Mouse (Mus musculus) forebrain, embryonic 14.5 days (tissue): ENCODE data around the gene Olfr1156. TPM values are rescaled to one million over a fixed set of nuclear protein-coding genes. Genes with fewer than 3 reads are reported as not detected.

Experiments used
- ATAC-seq: fragments of 200-750 bp; cut with Nextera tagmentation; 2 replicates; pipeline ENCODE4 v1.8.0; 2017; ENCODE audit warnings: mild to moderate bottlenecking, moderate library complexity
- DNase-seq: peaks from one replicate; pipeline ENCODE4 v3.0.0-alpha.2; 2015; ENCODE audit warnings: low spot score
- H3K27ac ChIP-seq: fragments of 300-500 bp; sonication (generic); 2 replicates; pipeline ENCODE4 v1.5.1; 2014; ENCODE audit warnings: low read depth, mild to moderate bottlenecking, control low read depth, low read length, moderate library complexity
- H3K27me3 ChIP-seq: fragments of 300-500 bp; sonication (generic); replicated peaks from 2 replicates; pipeline ENCODE4 v1.6.1; 2014; ENCODE audit warnings: low read length, control low read depth, mixed read lengths; ENCODE audit not compliant: control insufficient read depth, insufficient read depth
- H3K36me3 ChIP-seq: fragments of 300-500 bp; sonication (generic); 2 replicates; pipeline ENCODE4 v1.6.1; 2014; ENCODE audit warnings: low read length, control low read depth; ENCODE audit not compliant: control insufficient read depth, insufficient read depth
- H3K4me1 ChIP-seq: fragments of 300-500 bp; sonication (generic); 2 replicates; pipeline ENCODE4 v1.6.1; 2014; ENCODE audit warnings: antibody characterized with exemption, low read length, control low read depth; ENCODE audit not compliant: control insufficient read depth, insufficient read depth
- H3K4me2 ChIP-seq: fragments of 300-500 bp; sonication (generic); 2 replicates; pipeline ENCODE4 v1.6.1; 2014; ENCODE audit warnings: mild to moderate bottlenecking, control low read depth, low read length
- H3K4me3 ChIP-seq: fragments of 300-500 bp; sonication (generic); 2 replicates; pipeline ENCODE4 v1.5.1; 2014; ENCODE audit warnings: low read depth, low read length, control low read depth
- H3K9ac ChIP-seq: fragments of 300-500 bp; sonication (generic); 2 replicates; pipeline ENCODE4 v1.6.1; 2014; ENCODE audit warnings: mild to moderate bottlenecking, low read length, control low read depth, moderate library complexity
- H3K9me3 ChIP-seq: fragments of 300-500 bp; sonication (generic); replicated peaks from 2 replicates; pipeline ENCODE4 v1.6.1; 2016; ENCODE audit warnings: low read length, control low read depth, mixed read lengths; ENCODE audit not compliant: control insufficient read depth
- WGBS: fragments of 180-500 bp; shearing (Covaris S2); extraction: QIAGEN DNeasy Blood & Tissue Kit; methylation state at CpG from one replicate; pipeline ENCODE4 v1.1.7; 2014; 5-methylcytosine and 5-hydroxymethylcytosine counted together
- polyA plus RNA-seq: library from polyadenylated mRNA; unstranded; fragments of >200 nt; fragmentation: Nextera tagmentation; extraction: Ambion mirVana; gene quantifications from 2 replicates; pipeline ENCODE4 v1.2.1, GENCODE M21; 2014

The Olfr1156 gene
- polyA plus RNA-seq = not detected in 2 replicates

- Histone ChIP-seq H3K4me2 (no peak within 1 kb of the TSS), H3K9me3 (no peaks in the 10 kb centered on the region), H3K36me3 (no peaks in the 10 kb centered on the region), H3K9ac (no peak within 1 kb of the TSS), H3K27ac (no peak within 1 kb of the TSS), H3K4me1 (no peaks in the 10 kb centered on the region), H3K4me3 (no peak within 1 kb of the TSS), H3K27me3 (no peaks in the 10 kb centered on the region)
- DNase-seq = no peak
- no peak for ATAC-seq
Measured at GRCm38 (mm10) chr2:87953000-87953399, at the start of gene Olfr1156. TSS of gene Olfr1156 (minus strand) at chr2:87953100.

GRCm38 (mm10) chr2:87989813-87990212, 36.9 kb upstream of the Olfr1156 start, which contains the start of gene Olfr1158:
TSS of gene Olfr1158 (plus strand) at chr2:87990113.
- H3K27ac ChIP-seq = no peak within 1 kb of the TSS

GRCm38 (mm10) chr2:87974563-87974962, 21.7 kb upstream of the Olfr1156 start, which contains the start of gene Olfr74:
TSS of gene Olfr74 (minus strand) at chr2:87974663.
- 82% methylated on average over 3 of the region's 3 CpGs for WGBS
- no peak for DNase-seq
- H3K9ac ChIP-seq = no peak within 1 kb of the TSS

More at GRCm38 (mm10) chr2:87989813-87990212, 36.9 kb upstream of the Olfr1156 start, which contains the start of gene Olfr1158:
- no peaks in the 10 kb centered on the region for H3K27me3 ChIP-seq
- no peaks in the 10 kb centered on the region for H3K9me3 ChIP-seq
- no peaks in the 10 kb centered on the region for H3K36me3 ChIP-seq
- H3K4me3 ChIP-seq = no peak within 1 kb of the TSS
- H3K9ac ChIP-seq = no peak within 1 kb of the TSS
- no peaks in the 10 kb centered on the region for H3K4me1 ChIP-seq
- ATAC-seq (no peak), DNase-seq (no peak)
- H3K4me2 ChIP-seq = no peak within 1 kb of the TSS

GRCm38 (mm10) chr2:87968199-87968598, 15.3 kb upstream of the Olfr1156 start, which contains the start of gene Olfr1157:
TSS of gene Olfr1157 (minus strand) at chr2:87968299.
- H3K9ac ChIP-seq = no peak within 1 kb of the TSS
- no peak for ATAC-seq
- WGBS = 96% methylated on average over 4 of the region's 4 CpGs

More at GRCm38 (mm10) chr2:87974563-87974962, 21.7 kb upstream of the Olfr1156 start, which contains the start of gene Olfr74:
- Histone ChIP-seq H3K9me3 (no peaks in the 10 kb centered on the region), H3K27ac (no peak within 1 kb of the TSS), H3K4me3 (no peak within 1 kb of the TSS), H3K4me2 (no peak within 1 kb of the TSS), H3K27me3 (no peaks in the 10 kb centered on the region), H3K36me3 (no peaks in the 10 kb centered on the region), H3K4me1 (no peaks in the 10 kb centered on the region)
- ATAC-seq = no peak

GRCm38 (mm10) chr2:87945037-87945436, 7.9 kb downstream of the Olfr1156 start, which contains the start of gene Olfr1155:
TSS of gene Olfr1155 (minus strand) at chr2:87945137.
- ATAC-seq = no peak
- WGBS = 93% methylated on average over 1 of the region's 1 CpGs
- H3K9ac ChIP-seq = no peak within 1 kb of the TSS

More at GRCm38 (mm10) chr2:87968199-87968598, 15.3 kb upstream of the Olfr1156 start, which contains the start of gene Olfr1157:
- Histone ChIP-seq H3K27me3 (no peaks in the 10 kb centered on the region), H3K4me3 (no peak within 1 kb of the TSS), H3K36me3 (no peaks in the 10 kb centered on the region), H3K27ac (no peak within 1 kb of the TSS), H3K9me3 (no peaks in the 10 kb centered on the region), H3K4me1 (no peaks in the 10 kb centered on the region), H3K4me2 (no peak within 1 kb of the TSS)
- DNase-seq = no peak

GRCm38 (mm10) chr2:87905066-87905465, 47.8 kb downstream of the Olfr1156 start, which contains the start of gene Olfr1154:
TSS of gene Olfr1154 (minus strand) at chr2:87905166.
- H3K9ac ChIP-seq = no peak within 1 kb of the TSS
- H3K27me3 ChIP-seq = no peaks in the 10 kb centered on the region
- no peak within 1 kb of the TSS for H3K4me2 ChIP-seq
- H3K4me1 ChIP-seq = no peaks in the 10 kb centered on the region
- H3K36me3 ChIP-seq = no peaks in the 10 kb centered on the region
- ATAC-seq (no peak), DNase-seq (no peak)
- no peaks in the 10 kb centered on the region for H3K9me3 ChIP-seq
- H3K4me3 ChIP-seq = no peak within 1 kb of the TSS
- WGBS = 91% methylated on average over 1 of the region's 1 CpGs
- no peak within 1 kb of the TSS for H3K27ac ChIP-seq

More at GRCm38 (mm10) chr2:87945037-87945436, 7.9 kb downstream of the Olfr1156 start, which contains the start of gene Olfr1155:
- no peak within 1 kb of the TSS for H3K4me2 ChIP-seq
- no peaks in the 10 kb centered on the region for H3K27me3 ChIP-seq
- H3K27ac ChIP-seq = no peak within 1 kb of the TSS
- no peaks in the 10 kb centered on the region for H3K36me3 ChIP-seq
- no peak for DNase-seq
- H3K4me1 ChIP-seq = no peaks in the 10 kb centered on the region
- no peaks in the 10 kb centered on the region for H3K9me3 ChIP-seq
- no peak within 1 kb of the TSS for H3K4me3 ChIP-seq

Other genes with a start within 250 kb of the Olfr1156 start
- gene Olfr1137, start 239.9 kb downstream of the Olfr1156 start, polyA plus RNA-seq = not detected in 2 replicates
- gene Olfr1138, start 213.1 kb downstream of the Olfr1156 start, polyA plus RNA-seq = not detected in 2 replicates
- gene Olfr1140, start 209.3 kb downstream of the Olfr1156 start, polyA plus RNA-seq = not detected in 2 replicates
- not detected in 2 replicates for gene Olfr1141, start 199.1 kb downstream of the Olfr1156 start, polyA plus RNA-seq
- not detected in 2 replicates for gene Olfr152, start 173.6 kb downstream of the Olfr1156 start, polyA plus RNA-seq
- not detected in 2 replicates for gene Olfr1143, start 152.5 kb downstream of the Olfr1156 start, polyA plus RNA-seq
- gene Olfr1145, start 143.3 kb downstream of the Olfr1156 start, polyA plus RNA-seq = not detected in 2 replicates
- gene Olfr1148, start 122.6 kb downstream of the Olfr1156 start, polyA plus RNA-seq = not detected in 2 replicates
- gene Olfr1150-ps1, start 109.1 kb downstream of the Olfr1156 start, polyA plus RNA-seq = not detected in 2 replicates
- not detected in 2 replicates for gene Olfr1151, start 97.2 kb downstream of the Olfr1156 start, polyA plus RNA-seq
- not detected in 2 replicates for gene Olfr1152, start 86.6 kb downstream of the Olfr1156 start, polyA plus RNA-seq
- gene Olfr1153, start 58.1 kb downstream of the Olfr1156 start, polyA plus RNA-seq = not detected in 2 replicates
- not detected in 2 replicates for gene Olfr1154, start 47.9 kb downstream of the Olfr1156 start, polyA plus RNA-seq
- not detected in 2 replicates for gene Olfr1155, start 8.0 kb downstream of the Olfr1156 start, polyA plus RNA-seq
- gene Olfr1157, start 15.2 kb upstream of the Olfr1156 start, polyA plus RNA-seq = not detected in 2 replicates
- gene Olfr74, start 21.6 kb upstream of the Olfr1156 start, polyA plus RNA-seq = not detected in 2 replicates
- gene Olfr1158, start 37.0 kb upstream of the Olfr1156 start, polyA plus RNA-seq = not detected in 2 replicates
- not detected in 2 replicates for gene Olfr1160, start 55.2 kb upstream of the Olfr1156 start, polyA plus RNA-seq
- not detected in 2 replicates for gene Olfr1161, start 69.7 kb upstream of the Olfr1156 start, polyA plus RNA-seq
- not detected in 2 replicates for gene Olfr73, start 84.6 kb upstream of the Olfr1156 start, polyA plus RNA-seq
- gene Olfr1162, start 98.0 kb upstream of the Olfr1156 start, polyA plus RNA-seq = not detected in 2 replicates
- not detected in 2 replicates for gene Olfr1163, start 118.7 kb upstream of the Olfr1156 start, polyA plus RNA-seq
- gene Olfr1164, start 140.9 kb upstream of the Olfr1156 start, polyA plus RNA-seq = not detected in 2 replicates
- not detected in 2 replicates for gene Olfr1166, start 175.2 kb upstream of the Olfr1156 start, polyA plus RNA-seq
- gene Olfr1167, start 202.1 kb upstream of the Olfr1156 start, polyA plus RNA-seq = not detected in 2 replicates
- not detected in 2 replicates for gene Olfr1168, start 228.8 kb upstream of the Olfr1156 start, polyA plus RNA-seq